Mouse (Mus musculus): ENCODE results near the gene Ptger1. TPM values are rescaled to one million over a fixed set of nuclear protein-coding genes. Genes with fewer than 3 reads are reported as not detected.

The Ptger1 gene
- 1 to 10 TPM; 2.4 to 5.1 TPM for total RNA-seq (2021)
- long read RNA-seq, experiment 1, partial matches to known transcripts: 0 of 2 reads
- long read RNA-seq, experiment 1, other reads (novel, unspliced or antisense): 2 of 2 reads
- long read RNA-seq, experiment 2, full-length matches to known transcripts: 2 of 4 reads
- long read RNA-seq, experiment 2, partial matches to known transcripts: 0 of 4 reads
- long read RNA-seq, experiment 2, other reads (novel, unspliced or antisense): 2 of 4 reads

GRCm38 (mm10) chr8:83665969-83666865, at the start of gene Ptger1:
Gene Ptger1 (plus strand): TSS chr8:83666678.
- no peak for DNase-seq (ENCODE audit: low spot score in 2 of 2)

GRCm38 (mm10) chr8:83617111-83617510, 49.4 kb upstream of the Ptger1 start:
- DNase-seq (ENCODE audit: low spot score in 2 of 2): no peak

GRCm38 (mm10) chr8:83618566-83618965, 47.9 kb upstream of the Ptger1 start:
- no peak for DNase-seq (ENCODE audit: low spot score in 2 of 2)

- DNase-seq (ENCODE audit: low spot score in 2 of 2): no peak
Observed at GRCm38 (mm10) chr8:83619568-83620285, 46.8 kb upstream of the Ptger1 start.

- no peak for DNase-seq (ENCODE audit: low spot score in 2 of 2)
Observed at GRCm38 (mm10) chr8:83621691-83622388, 44.6 kb upstream of the Ptger1 start.

GRCm38 (mm10) chr8:83622389-83622989, 44.0 kb upstream of the Ptger1 start:
- DNase-seq (ENCODE audit: low spot score in 2 of 2): peak; percentile 49 to 63

- DNase-seq (ENCODE audit: low spot score in 2 of 2): no peak
Observed at GRCm38 (mm10) chr8:83623549-83623948, 42.9 kb upstream of the Ptger1 start.

GRCm38 (mm10) chr8:83624739-83625138, 41.7 kb upstream of the Ptger1 start:
- no peak for DNase-seq (ENCODE audit: low spot score in 2 of 2)

- DNase-seq (ENCODE audit: low spot score in 2 of 2): no peak
Observed at GRCm38 (mm10) chr8:83625676-83626299, 40.7 kb upstream of the Ptger1 start.

- no peak for DNase-seq (ENCODE audit: low spot score in 2 of 2)
Observed at GRCm38 (mm10) chr8:83632083-83632707, 34.3 kb upstream of the Ptger1 start.

- DNase-seq (ENCODE audit: low spot score in 2 of 2): no peak
Observed at GRCm38 (mm10) chr8:83638856-83639255, 27.6 kb upstream of the Ptger1 start.

- DNase-seq (ENCODE audit: low spot score in 2 of 2): no peak
Observed at GRCm38 (mm10) chr8:83639649-83640048, 26.8 kb upstream of the Ptger1 start.

GRCm38 (mm10) chr8:83647511-83647910, 19.0 kb upstream of the Ptger1 start:
- no peak for DNase-seq (ENCODE audit: low spot score in 2 of 2)

GRCm38 (mm10) chr8:83648031-83648430, 18.4 kb upstream of the Ptger1 start:
- DNase-seq (ENCODE audit: low spot score in 2 of 2): no peak

GRCm38 (mm10) chr8:83649699-83650098, 16.8 kb upstream of the Ptger1 start:
- DNase-seq (ENCODE audit: low spot score in 2 of 2): no peak

- peak; percentile 81 to 91 for DNase-seq (ENCODE audit: low spot score in 2 of 2)
Observed at GRCm38 (mm10) chr8:83652030-83652743, 14.3 kb upstream of the Ptger1 start, which contains the start of gene Gipc1. Gene Gipc1 (plus strand): TSS chr8:83652677.

GRCm38 (mm10) chr8:83652744-83653661, 13.5 kb upstream of the Ptger1 start:
- no peak for DNase-seq (ENCODE audit: low spot score in 2 of 2)

- DNase-seq (ENCODE audit: low spot score in 2 of 2): no peak
Observed at GRCm38 (mm10) chr8:83653662-83654017, 12.8 kb upstream of the Ptger1 start.
